Mouse (Mus musculus) right cerebral cortex, adult 18-20 months (tissue): ENCODE measurements around the gene Teddm1b.
"Not testable (repeated sequence)": the region's sequence is repeated elsewhere in the genome, so short reads cannot be mapped to it uniquely, and the experiment has no call there.

ENCODE experiments used
- DNase-seq: peaks from one replicate; pipeline ENCODE4 v3.0.0; 2022; ENCODE audit warnings: mixed read lengths

The Teddm1b gene

DNA sequence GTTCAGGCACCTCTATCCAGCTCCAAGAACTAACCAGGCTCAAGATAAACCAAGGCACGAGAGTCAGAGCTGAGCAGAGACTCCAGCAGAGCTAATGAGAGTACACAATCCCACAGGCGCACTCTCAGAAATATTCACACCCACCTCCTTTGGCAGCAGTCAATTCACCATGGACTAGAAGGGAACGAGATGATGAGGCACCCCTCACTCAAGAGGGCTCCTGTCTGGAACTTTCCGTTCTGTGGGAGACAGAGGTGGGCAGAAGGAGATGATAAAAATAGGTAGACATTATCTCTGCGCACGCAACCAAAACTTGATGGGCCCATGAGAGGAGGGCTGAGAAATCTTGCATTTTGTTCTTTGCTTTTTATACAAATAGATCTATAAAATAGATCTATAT is at the start of gene Teddm1b:
TSS of gene Teddm1b (plus strand) at position 301 of the 400 bp plus-strand sequence.
- DNase-seq: no peak

DNA sequence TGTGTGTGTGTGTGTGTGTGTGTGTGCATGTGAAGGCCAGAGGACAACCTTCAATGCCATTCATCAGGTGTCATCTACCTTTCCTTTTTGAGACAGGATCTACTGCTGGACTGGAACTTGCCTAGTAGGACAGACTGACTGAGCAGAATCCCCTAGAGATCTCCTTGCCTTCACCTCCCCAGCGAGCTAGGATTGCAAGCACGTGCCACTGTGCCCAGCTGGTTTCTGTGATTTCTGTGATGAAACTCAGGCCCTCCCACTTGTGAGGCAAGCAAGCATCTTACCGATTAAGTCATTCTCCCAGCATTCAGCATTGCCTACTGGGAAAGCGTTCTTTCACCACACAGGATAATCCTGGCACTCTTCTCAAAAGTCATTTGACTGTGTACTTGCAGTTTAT is 43.4 kb upstream of the Teddm1b start:
- DNase-seq: no peak

DNA sequence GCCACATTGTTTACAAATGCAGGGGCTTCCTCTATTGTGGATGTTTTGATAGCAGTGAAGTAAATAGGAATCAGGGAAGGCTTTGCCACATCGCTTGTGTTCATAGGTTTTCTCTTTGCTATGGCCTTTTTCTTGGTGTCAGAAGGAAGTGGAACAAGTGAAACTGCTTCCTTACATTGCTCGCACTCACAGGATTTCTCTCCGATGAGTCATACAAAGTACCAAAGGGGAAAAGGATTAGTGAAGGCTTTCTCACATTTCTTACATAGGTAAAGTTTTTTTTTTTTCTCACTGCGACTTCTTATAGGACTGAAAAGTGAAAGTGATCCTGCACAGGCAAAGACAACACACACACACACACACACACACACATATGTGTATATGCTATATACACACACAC is 38.1 kb upstream of the Teddm1b start:
- DNase-seq: no peak

DNA sequence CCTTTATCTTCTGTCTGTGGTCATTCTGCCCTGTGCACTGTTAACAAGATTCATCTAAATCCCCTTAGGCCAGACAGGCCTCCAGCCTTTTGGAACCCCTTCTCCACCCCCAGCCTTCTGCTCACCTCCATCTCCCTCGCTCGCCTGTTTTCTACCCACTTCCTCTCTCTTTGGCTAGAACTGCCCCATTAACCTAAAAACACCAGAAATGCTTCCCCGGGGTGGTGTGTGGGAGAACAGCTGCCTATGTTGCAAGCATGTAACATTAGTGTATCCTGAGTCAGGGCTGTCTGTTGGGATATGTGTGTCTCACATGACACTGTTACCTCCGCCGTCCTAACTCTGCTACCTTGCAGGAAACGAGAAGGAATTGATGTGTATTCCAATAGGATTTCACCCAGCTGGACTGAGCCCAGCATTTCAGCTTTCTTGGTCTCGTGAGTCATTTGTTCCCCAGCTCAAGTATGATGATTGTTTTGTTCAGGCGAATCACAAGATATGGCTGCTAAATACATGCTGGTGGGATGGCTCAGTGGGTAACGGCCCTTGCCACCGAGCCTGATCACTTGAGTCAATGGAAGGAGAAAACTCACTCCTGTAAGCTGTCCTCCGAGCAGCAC is 31.9 kb upstream of the Teddm1b start:
- DNase-seq: peak; percentile 8

DNA sequence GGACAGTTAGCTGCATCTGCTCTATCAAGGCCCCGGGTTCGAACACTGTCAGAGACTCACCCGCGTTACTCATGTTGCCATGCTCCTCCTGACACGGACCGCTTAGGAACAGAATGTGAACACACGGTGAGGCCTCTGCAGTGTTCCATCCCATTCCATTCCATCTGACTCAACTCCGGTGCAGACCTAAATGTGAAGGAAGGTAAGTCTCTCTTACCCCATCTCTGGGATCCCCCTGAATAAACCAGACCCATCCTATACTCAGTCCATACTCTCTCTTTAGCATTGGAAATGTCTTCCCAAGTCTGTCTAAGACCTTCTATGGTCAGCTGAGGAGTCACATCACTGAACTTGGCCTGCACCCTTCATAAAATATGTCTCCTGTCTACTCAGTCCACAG is 30.1 kb upstream of the Teddm1b start, which contains the start of gene Rgsl1:
TSS of gene Rgsl1 (minus strand) at position 101 of the 400 bp plus-strand sequence.
- no peak for DNase-seq

DNA sequence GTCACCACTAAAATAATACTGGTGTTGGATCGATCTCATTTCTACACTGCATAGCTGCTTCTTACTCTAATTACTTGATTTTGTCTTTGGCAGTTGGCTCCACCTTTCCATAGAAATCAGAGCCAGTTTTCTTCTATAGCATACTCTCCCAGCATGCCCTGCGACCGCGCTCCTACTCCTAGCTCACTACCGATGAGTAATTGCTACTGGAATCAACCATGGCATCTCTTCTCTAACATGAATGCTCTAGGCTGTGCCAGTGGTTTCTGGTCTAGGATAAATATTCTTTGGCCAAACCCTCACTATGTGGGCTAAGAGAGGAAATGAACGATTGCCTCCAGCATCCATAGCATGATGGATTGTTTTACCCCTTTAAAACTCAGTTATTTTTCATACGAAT is 27.7 kb upstream of the Teddm1b start:
- no peak for DNase-seq

DNA sequence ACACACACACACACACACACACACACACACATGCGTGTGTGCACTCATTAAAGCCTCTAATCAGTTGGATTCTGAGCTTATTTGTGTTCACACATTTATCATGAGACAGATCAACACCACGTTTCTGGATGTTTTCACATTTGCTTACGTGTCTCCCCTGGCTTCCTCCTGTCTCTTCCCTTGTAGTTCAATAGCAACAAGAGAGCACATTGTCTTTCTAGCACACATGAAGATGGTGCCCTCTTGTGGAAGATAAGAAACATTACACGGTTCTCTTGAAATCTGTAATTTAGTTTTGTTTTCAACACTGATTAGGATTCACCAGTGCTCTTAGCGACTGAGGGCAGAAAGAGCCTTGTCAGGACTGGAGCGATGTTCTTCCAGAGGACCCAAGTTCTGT is 27.3 kb upstream of the Teddm1b start:
- DNase-seq: no peak

DNA sequence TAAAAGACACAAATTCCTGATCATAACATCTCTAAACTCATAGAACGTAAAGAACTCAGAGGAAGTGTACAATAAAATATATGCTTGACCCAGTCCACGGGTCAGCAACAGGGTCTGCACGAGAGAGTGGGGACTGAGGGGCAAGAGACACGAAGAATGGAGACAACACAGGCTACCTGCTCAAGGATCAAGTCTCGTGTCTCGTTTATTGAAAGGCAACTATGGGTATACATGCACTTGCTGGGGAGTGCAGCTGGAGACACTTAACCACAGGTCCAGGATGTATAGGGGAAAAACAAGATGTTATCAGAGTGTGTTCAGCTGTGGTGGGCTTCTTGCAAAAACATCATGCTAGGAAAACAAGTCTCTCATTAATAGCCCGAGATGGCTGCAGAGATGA is 21.4 kb upstream of the Teddm1b start:
- DNase-seq: not testable (repeated sequence)

DNA sequence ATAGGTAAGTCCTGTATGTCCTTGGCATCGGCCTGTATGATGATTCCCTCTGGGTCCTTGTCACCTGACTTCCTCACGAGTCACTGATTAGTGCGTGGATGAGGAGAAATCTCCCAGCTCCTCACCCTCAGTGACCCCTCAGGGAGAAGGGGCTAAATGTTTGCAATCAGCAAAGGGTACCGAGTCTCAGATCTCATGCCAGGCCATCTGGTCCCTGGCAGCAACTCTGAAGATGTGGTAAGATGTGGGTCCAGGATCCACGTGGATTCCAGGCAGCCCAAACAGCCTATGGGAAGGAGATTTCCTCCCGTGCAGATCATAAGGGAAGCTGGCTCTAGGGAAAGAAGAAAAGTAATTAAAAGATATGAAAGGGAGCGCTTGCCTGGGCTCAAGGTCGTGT is 18.2 kb upstream of the Teddm1b start:
- no peak for DNase-seq

DNA sequence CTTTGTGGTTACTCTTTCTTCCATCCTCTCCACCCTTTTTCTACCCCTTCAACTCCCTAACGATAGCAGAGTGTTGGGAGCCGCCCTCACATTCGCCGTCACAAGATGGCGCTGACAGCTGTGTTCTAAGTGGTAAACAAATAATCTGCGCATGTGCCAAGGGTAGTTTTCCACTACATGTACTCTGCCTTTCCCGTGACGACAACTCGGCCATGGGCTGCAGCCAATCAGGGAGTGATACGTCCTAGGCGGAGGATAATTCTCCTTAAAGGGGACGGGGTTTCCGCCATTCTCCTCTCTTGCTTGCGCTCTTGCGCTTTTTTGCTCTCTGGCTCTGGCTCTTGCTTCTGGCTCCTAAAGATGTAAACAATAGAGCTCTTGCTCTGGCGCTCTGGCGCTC is 6.2 kb downstream of the Teddm1b start:
- not testable (repeated sequence) for DNase-seq

DNA sequence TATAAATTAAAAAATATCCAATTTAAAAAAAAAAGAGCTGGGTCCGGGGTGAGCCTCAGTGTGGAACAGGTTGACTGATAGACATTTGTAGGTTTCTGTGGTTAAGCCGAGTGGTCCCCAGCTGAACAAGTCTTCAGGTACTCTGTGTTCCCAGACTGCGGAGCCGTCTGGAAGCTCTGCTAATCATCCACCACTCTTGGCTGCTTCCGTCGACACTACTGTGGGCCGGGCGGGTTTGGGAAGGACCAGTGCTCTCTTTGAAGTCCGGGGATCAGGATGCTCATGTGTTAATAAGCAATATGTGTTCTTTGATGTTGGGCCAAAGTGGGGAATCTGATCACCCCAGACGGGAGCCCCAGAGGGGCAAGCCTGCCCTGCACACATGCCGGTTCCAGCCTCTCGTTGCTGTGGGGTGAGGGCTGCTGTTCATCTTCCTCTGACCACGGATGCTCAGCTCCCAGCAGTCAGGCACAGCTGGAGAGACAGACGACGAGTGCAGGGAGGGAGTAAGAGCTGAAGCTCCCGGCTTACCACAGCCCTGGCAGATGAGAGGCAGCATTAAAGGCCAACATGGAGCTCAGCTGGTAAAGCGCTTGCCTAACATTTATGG is 12.0 kb downstream of the Teddm1b start:
- DNase-seq: no peak

DNA sequence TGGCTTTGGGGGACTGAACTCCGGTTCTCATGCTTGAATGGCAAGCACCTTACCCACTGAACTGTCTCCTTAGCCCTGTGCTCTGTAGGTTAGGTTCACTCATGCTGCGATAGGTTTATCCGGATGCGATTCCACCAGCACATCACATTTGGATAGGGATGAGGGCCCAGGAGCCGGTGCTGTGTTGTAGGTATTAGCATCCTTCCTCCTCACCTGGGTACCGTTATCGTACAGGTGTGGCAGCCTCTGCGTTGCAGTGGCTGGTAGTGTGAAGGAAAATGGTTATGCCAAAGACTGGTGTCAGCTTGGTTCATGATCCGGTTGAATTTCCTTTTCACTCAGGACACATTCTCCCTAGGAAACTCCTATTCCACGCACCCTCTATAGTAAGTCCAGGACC is 16.0 kb downstream of the Teddm1b start:
- DNase-seq: no peak

DNA sequence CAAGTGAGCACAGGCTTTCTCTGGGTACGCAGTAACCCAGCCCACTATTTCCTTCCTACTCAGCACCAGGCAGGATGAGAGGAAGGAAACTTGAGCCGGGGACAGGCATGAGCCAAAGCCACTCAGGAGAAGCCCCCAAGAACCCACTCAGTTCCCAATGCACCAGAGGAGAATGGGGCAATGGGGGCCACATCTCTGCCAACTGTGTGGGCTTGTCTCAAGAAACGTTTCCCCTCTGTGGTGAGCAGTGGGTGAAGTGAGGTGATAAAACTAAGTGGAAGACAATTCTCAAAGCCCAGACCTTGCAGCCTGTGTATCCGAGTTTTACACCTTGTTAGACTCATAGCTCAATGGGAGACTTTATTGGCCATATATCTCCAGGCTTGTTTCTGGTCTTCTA is 17.3 kb downstream of the Teddm1b start, which contains the start of gene Teddm1a:
TSS of gene Teddm1a (plus strand) at position 301 of the 400 bp plus-strand sequence.
- DNase-seq: no peak

DNA sequence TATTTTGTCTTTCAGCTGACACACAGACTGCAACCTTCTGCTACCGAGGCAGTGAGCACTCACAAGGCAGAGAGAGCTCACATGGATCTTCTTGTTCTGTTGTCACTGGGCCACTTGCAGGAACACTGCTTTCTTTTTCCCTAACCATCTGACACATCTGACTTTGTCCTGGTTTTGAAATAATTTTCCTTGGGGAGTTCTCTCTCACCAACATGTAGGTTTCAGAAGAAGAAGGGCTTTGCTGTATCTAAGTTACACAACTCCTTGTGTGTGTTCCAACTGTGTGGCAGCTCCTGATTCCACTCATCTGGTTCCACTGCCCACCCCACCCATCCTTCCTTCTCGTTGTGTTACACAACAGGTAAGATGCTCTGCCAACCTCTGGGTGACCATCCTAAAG is 19.6 kb downstream of the Teddm1b start:
- DNase-seq: no peak

DNA sequence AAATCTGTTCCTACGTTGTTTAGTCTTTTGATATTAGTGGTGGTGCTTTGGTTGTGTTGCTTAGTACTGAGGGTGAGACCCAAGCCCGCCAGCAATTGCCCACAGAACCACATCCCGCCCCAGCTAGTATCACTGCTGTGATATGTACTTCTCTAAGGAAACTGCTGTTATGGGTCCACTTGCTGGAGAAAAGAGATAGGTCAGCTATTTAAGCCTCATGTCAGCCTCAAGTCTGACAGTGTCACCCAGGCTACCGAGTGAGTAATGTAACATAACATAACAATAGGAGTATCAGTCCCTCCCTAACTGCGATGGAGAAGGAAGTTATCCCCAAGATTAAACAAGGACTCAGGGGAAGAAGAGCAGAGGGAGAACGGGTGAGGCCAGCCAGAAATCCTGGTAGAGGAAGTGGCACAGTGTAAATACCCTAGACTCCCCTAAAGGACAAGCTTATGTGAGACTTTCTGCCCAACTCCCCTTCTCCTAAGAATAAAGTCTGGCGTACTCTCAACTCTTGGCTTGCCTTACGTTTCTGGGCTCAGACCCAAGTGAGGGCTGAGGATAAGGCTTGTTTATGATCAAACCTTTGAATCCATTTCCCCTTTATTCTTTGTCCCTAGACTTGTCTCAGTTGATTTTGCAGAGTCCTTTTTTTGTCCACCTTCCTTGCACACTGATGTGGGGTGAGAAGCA is 20.2 kb downstream of the Teddm1b start:
- no peak for DNase-seq

DNA sequence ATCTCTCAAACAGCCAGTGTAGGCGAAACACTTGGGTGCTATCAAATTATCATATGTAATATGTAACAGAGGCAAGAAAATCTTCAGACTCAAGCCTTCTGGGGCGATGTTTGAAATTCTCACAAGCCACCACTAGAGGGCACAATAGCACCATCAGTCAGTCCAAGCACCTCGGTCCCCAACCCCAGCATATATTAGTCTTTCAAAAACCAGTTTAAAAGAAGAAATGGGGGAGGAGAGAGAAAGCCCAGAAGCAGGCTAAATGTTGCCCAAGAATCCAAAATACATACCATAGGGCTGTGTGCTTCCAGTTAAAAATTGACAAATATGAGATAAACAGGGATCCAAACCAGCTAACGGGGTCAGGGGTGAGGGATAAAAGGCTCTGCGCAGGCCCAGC is 20.8 kb downstream of the Teddm1b start:
- peak; percentile 77 for DNase-seq

DNA sequence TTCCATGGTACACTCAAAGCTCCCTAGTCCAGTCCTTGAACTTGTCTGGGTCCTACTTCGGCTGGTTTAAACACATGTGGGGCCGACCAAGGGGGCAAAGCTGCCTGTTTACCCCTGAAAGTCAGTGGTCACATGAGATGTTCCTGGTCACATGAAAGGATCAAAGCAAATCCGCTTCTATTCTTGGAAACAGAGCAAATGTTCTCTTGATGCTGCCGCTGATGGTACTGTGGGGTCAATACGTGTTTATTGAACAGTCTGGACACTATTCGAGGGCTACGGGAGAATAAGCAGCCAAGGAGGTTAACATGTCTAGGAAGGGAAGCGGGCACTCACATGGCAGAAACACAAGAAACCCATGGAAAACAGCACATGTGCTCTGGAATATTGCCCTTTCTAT is 23.1 kb downstream of the Teddm1b start:
- no peak for DNase-seq

DNA sequence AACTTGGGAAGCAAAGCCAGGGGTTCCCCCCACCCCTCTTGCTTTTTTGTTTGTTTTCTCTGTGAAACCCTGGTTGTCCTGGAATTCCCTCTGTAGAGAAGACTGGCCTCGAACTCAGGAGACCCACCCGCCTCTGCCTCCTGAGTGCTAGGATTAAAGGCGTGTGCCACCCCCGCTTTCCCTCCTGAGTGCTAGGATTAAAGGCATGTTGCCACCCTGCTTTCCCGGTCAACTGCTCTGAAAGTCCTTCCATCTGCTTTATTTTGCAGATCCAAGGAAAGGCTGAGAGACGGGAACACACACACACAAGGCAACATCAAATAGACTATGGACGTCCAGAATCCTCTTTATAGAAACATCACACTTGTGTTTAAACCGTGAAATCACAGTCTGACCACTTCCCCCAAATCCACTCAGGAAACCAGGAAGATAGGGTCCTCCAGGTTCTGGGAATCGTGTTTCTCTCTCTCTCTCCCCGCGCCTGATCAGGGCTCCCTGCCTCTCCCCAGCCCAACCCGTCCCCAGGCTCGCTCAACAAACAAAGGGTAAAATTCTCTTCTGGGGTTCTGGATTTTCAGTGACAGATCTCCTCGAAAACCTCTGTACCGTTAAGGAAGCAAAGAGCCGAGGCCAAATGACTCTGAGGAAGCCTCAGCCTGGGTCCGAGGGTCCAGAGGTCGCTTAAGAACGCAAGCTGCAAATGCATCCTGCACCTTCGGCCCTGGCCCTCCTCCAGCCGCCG is 25.0 kb downstream of the Teddm1b start:
- DNase-seq: no peak

DNA sequence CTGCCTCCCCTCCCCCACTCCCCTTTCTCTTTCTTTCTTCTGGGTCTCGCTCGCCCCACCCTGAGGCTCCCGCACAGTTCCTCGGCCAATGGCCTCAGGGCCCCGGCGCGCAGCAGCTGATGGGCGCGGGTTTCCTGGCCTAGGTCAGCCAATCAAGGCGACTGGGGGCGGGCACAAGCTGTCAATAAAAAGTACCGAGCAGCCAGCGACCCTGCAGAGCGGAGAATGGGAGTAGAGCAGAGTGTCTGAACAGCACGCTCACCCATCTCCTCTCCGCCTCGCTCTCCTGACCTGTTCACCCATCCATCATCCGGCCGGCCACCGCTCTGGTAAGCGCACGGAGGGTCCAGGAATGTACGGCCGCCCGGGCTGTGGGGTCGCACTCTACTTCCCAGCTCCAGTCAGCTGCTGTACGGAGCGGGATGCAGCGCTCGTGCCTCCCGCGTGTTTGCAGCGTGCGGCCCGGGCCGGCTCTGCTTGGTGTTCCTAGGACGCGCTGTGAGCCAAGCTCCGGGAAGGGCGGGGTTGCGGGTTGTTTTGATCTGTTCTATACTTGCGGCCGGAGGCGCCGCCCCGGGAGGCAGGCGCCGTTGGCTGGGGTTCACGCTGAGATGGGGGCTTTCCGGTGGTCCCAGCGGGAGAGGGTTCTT is 25.7 kb downstream of the Teddm1b start, which contains the start of the genes Glul and Teddm2:
TSS of gene Glul (plus strand) at position 214 of the 650 bp plus-strand sequence.
TSS of gene Teddm2 (minus strand) at position 498 of the 650 bp plus-strand sequence.
- peak; percentile 96 for DNase-seq

DNA sequence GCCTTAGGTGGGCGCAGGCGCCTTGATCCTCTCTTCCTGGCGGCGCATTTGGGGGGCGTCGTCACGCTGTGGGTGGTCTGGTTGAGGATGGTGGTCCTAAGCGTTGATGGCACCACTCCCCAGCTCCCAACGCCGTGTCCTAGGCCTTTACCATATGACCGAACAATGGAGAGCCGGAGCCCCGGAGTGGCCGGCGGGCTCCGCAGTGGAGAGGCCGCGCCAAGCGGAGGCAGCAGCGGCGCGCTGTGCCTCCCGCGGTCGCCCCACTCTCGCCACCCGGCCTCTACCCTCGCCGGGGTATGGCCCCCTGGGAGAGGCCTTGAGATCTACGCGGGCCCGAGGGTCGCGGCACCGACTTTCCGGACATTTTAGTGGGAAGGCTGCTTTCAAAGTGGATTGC is 26.2 kb downstream of the Teddm1b start:
- no peak for DNase-seq

DNA sequence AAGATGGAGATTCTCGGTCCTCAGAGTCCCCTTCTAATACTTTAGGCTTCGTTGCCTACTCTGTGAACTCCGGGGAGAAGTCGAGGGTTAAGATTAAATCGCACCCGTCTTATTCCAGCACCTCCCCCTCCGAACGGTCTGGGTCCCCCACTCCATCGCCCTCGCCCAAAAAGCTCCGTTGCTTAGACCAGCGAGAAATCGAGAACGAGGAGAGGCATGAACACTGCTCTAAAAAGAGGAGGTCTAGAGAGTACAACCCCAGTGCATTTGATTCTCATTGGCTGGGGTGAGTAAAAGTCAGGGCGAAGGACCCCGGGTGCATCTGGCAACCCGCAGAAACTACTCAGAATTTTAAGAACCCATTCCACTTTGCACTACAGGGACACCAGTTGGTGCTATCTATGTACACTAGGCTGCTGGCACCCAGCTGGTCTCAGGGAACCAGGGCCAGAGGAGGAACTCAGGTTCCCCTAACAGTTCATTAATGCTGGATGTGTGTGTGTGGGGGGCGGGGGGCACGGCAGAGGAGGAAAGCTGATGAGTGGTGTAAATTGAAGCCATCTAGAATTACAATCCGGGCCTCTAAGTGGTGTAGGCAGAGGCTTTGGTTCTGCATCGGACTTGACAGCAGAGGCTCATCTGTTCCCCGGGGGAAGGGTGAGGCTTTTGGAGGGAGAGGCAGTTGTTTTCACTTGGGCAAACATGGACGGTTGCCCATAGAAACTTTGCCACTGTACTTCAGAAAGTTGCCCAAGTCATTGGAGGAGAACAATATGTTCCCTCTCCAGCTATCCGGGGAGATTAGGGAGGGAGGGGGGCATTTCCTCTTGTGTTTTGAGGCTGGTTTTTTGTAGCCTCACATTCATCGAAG is 26.9 kb downstream of the Teddm1b start:
- no peak for DNase-seq

DNA sequence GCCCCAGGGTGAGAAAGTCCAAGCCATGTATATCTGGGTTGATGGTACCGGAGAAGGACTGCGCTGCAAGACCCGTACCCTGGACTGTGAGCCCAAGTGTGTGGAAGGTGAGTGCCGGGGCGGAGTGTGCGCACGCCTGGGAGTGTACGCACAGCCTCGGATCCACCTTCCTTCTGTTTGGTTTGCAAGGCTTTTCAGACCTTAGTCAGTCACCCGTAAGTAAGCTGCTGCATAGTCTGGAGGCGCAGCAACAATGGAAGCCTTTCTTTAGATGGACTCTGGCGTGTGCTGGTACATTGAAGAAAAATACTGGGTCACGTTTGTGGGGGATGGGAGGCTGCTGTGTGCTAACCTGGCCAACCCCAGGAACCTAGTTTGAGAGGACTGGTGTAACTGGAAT is 28.9 kb downstream of the Teddm1b start:
- no peak for DNase-seq
